Comparison of ENCODE assay signal across 9 mouse cellular contexts in the genomic region with DNA sequence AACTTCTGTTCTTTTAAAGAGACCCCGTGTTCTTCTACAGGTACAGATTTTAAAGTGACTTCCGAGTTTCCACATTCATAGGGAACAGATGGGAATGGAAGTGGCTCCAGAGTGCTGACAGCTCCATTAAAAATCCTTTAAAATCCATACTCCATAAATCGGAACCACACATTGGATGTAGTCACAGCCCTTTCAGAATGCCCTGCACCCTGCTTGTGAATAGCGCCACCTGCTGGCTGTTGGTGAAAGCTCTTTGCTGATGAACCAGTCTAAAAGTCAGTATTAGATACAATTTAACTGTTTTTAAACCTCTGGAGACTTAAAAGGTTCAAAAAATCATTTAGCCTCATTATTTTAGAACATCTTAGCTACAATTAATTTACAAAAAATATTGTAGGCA.
DNase-seq lines count a peak whose midpoint lies in the region; ATAC-seq and TF ChIP-seq lines count a peak whose summit lies in the region.
"Had no signal": no experiment of that assay in that cellular context is flagged by ENCODE, and none has a peak within 500 bp of the region (broad histone marks: within the 10 kb centered on the region; RNA-seq: fewer than 3 reads in every experiment).

No protein-coding gene starts in this region.

- no peaks in the 10 kb centered on the region; the same call in 1 of the 2 replicates for H3K4me1 ChIP-seq in cortical plate, adult 2 months (ENCODE audit: control insufficient read depth, insufficient read depth, low read length)

- H3K27ac ChIP-seq in cortical plate, adult 2 months (ENCODE audit: insufficient read depth, low read length): no peak overlapping the region

- TF ChIP-seq CTCF in cortical plate, adult 2 months (IDR thresholded peaks at IDR 0.05; ENCODE audit: extremely low read depth, insufficient read depth, low read length): peak; percentile 71

- ATAC-seq in hematopoietic stem cell, adult 5-6 weeks (replicated peaks in 1 of 2; ENCODE audit: insufficient read depth in 1 of 2, low FRiP score in 2 of 2, low TSS enrichment in 1 of 2, low read depth in 1 of 2, poor library complexity in 2 of 2, severe bottlenecking in 2 of 2): 0 out of 4 replicates have a peak, but pooled peaks have one; percentile 46 to 51
- 0 out of 2 replicates have a peak, but pooled peaks have one; percentile 42 for ATAC-seq in megakaryocyte progenitor cell, adult 5-6 weeks (replicated peaks; ENCODE audit: poor library complexity)
- no peak; the same call in 1 of the 2 replicates for ATAC-seq in erythroblast, adult 5-6 weeks (replicated peaks; ENCODE audit: low FRiP score, poor library complexity, severe bottlenecking)

- DNase-seq in CD8-positive naive resting alpha-beta T cell, adult 2 months (ENCODE audit: low read depth in 2 of 2, low spot score in 2 of 2): peak; percentile 54 to 65
- DNase-seq in adipocyte (ENCODE audit: low spot score): peak; percentile 76
- peak; percentile 79 to 81 for DNase-seq in layer of hippocampus, postnatal 10 days (ENCODE audit: low spot score in 2 of 2)
- peak; percentile 50 to 81 for DNase-seq in spleen, postnatal 10 days (ENCODE audit: low spot score in 2 of 2)

- H3K4me3 ChIP-seq in cortical plate, adult 2 months (ENCODE audit: insufficient read depth, low read length): no peak overlapping the region
- H3K4me3 ChIP-seq: megakaryocyte, embryonic 14.5 days had no signal

- TF ChIP-seq POLR2A in cortical plate, adult 2 months (IDR thresholded peaks at IDR 0.05; ENCODE audit: extremely low read depth, insufficient read depth, low read length): no peak
